Mouse (Mus musculus) kidney, postnatal 4 days (tissue): ENCODE data around the gene Camkmt.
A peak's percentile ranks its signal among the peaks of the same experiment; 100 is the strongest.

ENCODE experiments used
- DNase-seq, 2 experiments: peaks; one replicate each; pipeline ENCODE4 v3.0.0; 2021; ENCODE audit warnings: mixed read lengths in 2 of 2

The Camkmt gene

DNA sequence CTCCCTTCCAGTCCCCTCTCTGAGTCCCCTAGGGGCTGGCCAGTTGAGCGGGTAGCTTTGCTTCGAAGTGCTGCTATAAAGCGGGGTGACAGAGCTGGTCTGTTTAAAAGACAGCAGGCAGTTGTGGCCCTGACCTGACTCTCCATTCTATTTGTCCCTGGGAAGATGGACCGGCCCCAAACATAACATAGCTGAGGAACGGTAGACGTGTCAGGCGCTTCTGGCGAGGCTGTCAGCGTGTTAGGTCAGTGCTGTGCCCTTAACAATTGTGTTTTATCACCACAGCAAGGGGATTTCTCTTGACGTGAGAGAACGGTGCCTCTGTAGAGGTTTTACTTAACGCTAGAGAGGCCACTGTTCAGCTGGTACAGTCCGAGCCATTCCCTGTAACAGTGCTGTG, 86.9 kb downstream of the Camkmt start:
- peak in 1 of 2 experiments; percentile 17 for DNase-seq

DNA sequence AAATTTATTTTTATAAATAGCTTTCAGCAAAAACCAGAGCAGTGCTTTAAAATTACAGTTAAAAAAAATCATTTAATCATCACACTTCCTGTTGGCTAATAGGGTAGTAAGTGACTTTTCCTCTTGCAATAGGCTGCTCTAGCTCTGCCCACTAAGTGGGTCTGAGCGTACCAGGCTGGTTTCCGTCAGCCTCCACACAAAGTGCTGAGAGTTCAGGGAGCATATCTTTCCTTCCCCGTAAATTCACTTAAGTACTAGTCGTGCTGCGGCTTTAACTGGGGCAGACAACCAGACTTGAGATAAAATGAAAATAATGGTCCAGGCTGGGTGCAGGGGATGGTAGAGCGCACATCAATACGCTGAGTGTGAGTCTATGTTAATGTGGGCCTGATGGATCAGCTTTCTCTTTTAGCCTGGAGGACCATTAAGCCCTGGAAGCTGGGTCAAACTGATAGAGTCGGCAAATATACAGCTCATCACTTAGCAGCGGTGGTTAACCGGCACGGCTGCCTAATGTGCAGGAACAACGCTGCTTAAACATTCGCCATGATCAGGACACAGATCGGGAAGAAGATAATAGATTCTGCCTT, 90.2 kb downstream of the Camkmt start:
- DNase-seq: no peak

DNA sequence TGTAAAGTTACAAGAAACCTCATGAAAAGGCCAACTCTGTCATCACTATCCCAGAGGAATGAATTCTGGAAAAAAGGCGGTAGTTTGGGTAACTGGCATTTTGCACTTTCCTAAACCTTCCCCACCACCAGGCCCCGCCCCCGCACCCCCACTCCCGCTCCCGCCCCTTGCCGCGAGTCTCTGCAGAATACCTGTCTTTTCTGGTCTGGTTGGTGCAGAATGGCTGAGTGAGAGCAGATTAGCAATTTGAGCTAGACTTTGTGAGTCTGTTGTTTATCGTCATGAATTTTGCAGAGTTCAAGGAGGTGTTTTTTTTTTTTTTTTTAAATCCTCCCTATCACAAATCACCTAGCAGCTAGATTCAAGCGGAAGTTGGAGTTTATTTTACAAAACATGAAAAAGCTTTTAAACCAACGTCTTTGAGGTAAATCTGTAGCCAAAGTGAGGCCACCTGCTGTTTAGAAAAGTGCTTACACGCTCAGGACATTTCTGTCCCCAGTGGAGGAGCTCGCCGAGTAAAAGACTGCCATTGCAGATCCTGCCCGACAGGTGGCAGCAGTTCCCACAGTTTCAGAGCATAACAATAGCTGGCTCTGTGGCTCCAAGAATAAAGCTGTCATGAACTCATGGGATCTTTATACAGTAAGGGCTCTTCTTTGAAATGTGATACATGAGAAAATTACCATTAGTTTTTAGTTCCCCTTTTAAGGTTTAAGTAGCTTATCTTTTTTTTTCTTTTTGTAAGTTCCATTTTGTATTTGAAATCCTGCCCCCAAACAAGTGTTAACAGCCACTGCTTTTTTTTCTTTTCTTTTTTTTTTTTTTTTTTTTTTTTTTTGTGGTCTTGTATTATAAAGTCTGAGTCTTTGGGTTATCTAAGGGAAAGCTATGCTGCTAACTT, 99.1 kb downstream of the Camkmt start:
- DNase-seq: peak; percentile 89 to 90

DNA sequence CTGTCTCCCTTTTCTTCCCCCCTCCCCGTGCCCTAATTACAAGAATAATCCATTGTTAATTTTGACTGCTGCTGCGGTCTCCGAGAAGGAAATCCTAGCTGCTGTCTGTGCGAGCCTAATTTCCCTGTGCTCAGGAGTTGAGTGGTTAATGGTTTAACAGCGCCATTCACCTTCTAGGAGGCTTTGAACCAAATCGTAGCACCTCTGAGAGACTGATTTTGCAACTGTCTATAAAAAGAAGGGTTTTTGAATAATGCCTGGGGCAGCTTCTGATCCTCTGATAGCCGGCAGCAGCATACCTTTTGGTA, 99.7 kb downstream of the Camkmt start:
- DNase-seq: peak in 1 of 2 experiments; percentile 30

DNA sequence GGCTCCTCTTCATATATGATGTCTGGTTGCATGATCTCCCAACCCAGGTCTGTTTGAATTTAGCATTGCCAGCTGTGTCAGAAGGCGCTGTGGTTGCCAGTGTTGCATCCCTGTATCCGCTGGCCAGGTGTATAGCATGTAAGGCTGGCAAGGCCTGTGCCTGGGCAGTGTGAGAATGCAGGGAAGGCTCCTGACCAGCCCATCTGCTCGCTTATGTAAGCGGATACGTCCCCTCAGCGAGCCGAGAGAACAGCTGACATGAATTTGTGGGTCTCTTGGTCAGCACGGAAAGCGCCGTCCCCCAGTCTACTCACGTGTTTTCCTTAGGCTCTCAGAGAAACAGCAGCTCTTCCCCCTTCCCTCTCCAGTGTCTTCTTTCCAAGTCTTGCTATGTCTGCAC, 102.9 kb downstream of the Camkmt start:
- DNase-seq: peak in 1 of 2 experiments; percentile 13

DNA sequence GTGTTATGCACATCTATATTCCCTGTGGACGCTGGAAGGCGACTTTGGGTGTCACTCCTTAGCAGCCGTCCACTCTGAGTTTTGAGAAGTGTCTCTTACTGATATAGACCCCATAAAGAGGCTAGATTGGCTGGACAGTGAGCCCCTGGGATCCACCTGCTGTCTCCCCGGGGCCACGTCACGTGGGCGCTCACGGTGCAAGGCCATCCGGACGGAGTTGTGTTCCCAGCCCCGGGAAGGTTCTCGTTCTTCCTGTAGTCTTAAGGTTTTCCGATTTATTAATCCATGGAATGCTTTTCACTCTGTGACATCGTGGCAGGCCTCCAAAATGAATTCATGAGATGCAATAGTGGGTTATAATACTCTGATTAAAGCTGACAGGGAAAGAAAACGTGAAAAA, 108.4 kb downstream of the Camkmt start:
- DNase-seq: peak in 1 of 2 experiments; percentile 9

DNA sequence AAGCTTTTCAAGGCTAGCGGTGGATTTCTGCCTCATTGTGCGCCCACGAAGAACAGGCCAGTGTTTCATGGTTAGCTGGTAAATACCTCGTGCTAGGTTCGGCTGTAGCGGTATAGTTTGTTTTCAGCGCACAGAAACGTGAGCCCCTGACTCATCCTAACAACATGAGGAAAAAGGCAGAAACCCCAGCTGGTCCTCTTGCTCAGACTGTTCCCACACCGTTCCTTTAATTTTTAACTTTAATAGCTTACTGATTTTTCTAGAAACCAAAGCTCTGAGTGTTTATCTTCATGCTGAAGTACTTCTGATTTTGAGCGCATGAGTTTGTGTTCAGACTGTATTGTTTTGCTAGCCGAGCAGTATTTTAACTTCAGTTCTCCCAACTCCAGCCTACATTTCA, 109.0 kb downstream of the Camkmt start:
- DNase-seq: peak; percentile 20 to 37

DNA sequence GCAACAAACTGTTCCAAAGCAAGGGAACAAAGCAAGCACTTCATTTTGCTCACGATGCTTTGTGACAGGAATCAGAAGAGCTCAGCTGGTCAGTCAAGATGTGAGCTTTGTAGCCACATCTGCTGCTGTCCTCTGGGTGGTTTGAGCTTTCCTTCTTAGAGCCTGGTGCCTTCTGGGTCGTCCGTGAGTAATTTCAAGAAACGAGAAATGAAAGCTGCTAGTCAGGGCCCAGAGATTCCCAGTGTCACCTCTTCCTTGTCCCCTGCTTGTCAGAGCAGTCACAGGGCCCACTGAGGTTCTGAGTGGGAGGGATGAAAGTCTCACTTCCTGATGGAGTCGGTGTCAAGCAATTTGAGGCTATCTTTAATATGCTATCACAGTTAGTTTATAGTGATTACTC, 127.7 kb downstream of the Camkmt start:
- no peak for DNase-seq

DNA sequence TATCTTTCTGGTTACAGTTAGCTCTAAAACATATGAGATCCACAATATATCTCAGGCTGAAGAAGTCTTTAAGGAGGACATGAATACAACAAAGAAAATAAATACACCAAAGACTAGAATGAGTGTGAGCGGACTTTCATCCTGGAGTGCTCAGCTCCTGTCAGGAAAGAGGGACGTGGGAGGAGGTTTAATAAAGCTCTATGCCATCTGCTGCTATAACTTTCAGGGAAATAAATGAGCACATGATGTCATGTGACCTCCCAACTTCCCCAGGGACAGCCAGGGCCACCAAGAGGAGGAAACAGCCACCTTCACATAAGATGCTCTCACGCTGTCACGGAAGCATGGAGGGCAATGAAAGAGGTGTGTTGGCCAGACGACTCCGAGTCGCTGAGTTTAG, 151.8 kb downstream of the Camkmt start:
- DNase-seq: no peak

DNA sequence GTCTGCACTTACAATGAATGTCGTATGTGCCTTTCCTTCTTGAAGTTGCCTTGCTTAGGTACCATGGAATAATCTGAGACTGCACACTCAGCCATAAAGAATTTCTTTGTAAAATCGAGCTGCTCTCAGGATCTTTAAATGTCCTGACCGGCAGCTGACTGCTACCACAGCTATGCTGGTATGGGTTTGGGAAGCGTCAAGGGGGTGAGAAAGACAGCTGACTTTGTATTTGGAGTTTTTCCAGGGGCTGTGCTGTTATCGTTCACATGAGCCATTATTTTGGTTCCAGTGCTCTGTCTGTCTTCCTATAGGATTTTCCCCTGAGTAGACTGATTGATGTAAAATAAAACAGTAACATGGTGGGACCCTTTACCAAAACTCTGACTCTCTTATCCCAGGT, 158.6 kb downstream of the Camkmt start:
- DNase-seq: no peak

DNA sequence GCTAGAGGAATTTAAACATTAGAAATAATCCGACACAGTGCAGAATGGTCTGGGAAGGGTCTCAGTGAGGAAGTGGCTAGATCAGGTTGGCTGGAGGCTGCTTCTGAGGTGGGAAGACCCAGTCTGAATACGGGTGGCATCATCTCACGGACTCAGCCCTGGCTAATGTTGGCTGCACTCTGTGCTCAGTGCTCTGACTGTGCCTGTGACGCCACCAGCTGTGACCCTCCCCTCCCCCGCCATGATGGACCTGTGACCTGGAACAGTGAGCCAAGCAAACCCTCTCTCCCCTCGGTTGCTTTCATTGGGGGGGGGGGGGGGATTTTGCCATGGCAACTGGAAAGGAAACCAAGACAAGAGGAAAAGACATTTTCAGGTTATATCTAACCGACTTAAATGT, 159.4 kb downstream of the Camkmt start:
- DNase-seq: peak; percentile 22 to 49

DNA sequence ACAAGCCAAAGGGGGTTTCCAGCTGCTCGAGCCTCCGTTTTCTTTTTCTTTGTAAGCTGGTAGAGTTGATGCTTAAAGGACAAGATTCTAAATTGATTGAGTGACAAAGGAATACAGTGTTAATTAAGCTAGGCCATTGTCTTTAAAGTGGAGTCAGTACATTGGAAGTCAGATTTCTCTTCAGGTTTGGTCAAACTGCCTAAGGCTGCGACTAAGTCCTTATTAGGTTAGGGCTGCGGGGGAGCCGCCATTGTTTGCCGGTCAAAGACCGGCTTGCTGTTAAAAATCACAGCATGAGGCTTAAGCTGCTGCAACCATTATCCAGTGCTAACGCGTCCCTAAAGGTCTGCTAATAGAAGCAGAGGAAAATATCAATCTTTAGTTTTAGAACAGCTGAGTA, 166.6 kb downstream of the Camkmt start:
- no peak for DNase-seq

DNA sequence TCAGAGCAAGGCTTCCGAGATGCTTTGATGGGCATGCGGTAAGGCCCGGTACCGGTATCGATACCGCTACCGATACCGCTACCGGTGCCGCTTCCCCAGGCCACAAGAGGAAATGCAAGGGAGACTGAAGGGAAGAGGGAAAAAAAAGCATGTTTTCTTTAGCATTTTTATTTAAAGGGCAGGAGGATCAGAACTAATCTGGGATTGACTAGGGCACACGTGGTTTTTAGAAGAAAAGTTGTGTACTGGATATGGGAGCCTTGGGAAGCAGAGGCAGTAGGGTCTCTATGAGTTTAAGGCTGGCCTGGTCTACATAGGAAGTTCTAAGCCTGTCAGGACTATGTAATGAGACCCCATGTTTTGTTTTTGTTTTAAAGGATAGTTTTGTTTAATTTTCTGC, 167.0 kb downstream of the Camkmt start:
- no peak for DNase-seq

DNA sequence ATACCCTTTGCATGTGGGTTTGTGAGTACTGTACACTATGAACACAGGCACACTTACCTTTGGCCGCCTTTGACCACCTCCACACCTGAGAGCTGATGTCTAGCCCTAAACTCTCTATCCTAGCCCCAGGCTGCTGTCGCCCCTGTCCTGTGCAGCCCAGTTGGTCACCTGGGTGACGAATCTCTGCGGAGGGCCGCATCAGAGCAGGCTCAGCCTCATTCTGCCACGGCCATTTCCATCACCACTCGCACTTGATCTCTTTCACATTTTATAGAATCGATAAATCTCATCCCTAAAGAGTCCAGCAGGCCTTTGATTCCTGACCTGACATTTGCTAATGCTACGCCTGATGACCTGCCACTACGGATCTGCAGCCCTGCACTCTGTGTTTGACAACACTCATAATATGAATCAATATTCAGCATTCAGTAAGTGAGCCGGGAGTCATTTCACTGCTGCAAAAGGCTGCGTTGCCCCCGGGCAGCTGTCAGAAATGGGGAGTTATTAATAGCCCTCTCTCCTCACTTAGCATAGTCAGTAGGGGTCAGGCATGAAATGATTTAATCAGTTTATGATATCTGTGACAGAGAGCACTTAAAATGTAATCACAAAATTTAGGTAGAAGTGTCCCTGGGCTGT, 168.5 kb downstream of the Camkmt start:
- DNase-seq: no peak

DNA sequence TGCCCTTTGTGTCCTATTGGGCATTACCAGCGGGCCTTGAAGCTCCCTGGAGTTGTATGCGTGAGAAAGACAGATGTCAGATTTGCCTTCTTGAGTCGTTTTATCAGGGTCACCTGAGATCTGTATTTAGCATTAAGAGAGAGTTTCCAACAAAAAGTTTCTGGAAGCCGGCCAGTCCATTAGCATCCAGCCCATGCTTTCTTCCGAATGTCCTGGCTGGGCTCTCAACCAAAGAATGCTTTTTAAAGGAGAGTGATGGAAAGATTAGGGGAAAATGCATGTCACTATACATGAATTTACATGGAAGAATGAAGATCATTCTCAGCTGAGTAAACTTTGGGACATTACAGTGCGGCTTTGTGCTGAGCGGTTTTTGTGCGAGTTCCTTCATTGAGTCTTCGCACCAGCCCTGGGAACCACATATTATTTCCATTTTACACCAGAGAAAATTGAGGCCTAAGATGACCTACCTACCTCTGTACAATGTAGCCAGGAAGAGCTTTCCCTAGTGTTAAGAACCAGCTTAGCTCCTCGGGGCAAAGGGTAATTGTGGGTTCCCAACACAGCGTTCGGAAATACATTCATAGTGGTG, 176.6 kb downstream of the Camkmt start:
- no peak for DNase-seq

DNA sequence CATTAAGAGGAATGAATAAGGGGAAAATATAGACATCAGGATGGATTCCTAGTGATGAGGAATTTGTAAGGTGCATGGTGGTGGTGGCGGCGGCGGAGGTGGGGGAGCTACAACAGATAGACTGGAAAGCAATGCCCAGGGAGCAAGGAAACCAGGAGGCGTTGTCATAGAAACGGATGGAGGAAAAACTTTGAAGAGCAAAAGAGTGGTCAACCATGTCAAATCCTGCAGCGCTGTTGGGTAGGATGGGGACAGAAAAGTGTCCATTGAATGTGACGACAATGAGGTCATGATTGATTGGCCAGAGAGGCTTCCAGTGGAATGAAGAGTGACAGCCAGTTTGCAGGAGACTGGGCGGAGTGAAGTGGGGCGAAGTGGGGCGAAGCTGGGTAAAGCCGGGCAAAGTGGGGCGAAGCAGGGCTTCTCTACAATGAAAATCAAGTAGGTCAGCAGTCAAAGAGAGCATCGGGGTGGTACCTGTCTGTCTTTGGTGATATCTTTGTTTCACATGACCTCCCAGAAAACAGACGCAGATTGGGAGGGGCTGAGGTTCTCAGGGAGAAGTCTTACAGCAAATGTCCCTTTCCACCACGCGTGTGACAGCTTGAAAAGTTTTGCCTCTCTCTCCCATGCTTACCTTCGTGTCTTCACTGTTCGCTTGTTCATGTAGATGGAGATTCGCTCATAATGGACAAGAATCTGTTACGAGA, 181.3 kb downstream of the Camkmt start:
- DNase-seq: no peak

DNA sequence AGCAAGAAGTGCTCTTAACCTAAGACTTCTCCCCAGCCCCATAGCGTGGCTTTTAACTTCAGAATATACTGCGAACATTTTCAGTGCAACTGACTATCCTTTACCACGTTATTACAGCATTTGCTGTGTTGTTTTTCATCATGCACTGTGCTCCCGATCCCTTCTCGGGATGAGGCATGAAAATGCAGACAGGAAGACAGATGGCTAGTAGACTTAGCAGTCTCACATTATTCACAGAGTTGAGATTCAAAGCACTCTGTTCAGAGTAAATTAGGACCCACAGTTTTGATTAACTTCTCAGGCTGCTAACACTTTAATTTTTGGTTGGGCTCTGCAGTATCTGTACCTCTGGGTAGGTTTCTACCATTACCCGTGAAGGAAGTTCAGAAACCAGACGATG, 189.4 kb downstream of the Camkmt start:
- no peak for DNase-seq

DNA sequence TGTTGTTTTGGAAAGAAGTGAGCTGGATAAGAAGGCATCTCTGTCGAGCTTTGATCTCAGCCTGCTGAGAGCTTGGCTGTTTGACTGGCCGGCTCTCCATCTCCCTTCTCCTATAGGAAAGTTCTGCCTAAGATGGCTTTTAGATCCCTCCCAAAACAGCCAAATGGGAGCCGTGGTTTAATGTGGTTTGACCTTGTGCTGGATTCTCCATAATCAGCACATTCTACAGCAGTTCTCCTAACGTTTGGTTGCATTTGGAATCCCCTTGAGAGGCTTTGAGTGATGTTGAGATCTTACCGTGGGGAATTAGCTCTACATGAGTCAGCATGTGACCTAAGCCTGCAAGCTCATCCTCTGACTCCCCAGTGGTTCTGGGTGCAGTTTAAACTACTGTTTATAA, 192.1 kb downstream of the Camkmt start:
- DNase-seq: no peak

DNA sequence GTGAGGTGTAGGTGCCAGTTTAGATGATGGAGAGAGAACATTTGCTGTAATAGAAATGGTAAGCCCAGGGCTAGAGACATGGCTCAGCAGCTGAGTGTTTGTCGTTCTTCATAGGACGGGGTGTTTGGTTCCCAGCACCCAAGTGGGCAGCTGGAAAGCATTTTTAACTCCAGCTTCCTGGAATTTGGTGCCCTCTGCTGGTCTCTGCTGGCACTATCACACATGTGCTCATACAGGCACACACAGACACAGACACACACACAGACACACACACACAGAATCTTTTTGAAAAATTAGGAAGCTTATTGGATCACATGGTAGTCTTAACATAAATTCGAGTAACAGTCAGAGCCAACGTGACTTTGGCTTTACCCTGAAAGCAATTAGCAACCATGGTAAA, 200.8 kb downstream of the Camkmt start:
- no peak for DNase-seq

DNA sequence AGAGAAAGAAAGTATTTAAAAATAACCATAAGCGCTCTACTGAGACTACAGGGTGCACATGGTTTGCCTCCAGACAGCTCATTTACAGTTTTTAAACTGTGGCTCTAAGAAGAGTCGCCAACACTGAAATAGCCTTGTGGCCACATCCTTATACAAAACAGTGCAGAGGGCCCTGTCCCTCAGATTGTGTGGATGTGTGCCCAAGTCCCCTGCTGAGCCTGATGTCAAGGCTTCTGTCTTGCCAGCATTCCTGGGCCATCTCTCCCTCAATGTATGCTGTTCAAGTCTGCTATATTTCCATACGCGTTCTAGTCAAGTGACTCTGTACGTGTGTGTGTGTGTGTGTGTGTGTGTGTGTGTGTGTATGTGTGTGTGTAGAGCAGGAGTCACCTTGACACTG, 201.2 kb downstream of the Camkmt start:
- no peak for DNase-seq

DNA sequence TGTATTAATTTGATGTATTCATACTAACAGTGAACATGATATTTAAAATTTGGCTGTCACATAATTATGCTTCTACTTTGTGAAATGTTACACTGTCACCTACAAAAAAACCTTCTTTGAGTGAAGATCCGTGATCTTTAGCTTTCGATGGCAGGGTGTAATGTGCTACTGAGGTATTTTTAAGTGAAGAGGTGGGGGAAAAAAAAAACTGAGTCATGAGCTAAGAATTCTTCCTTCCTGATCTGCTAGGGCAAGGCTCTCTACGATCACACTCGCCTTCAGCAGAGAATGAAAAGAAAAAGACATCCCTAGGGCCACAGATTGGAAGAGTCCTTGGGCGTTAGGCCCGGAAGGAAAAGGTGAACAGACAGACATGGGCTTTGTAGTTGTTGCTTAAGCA, 201.9 kb downstream of the Camkmt start:
- DNase-seq: no peak

DNA sequence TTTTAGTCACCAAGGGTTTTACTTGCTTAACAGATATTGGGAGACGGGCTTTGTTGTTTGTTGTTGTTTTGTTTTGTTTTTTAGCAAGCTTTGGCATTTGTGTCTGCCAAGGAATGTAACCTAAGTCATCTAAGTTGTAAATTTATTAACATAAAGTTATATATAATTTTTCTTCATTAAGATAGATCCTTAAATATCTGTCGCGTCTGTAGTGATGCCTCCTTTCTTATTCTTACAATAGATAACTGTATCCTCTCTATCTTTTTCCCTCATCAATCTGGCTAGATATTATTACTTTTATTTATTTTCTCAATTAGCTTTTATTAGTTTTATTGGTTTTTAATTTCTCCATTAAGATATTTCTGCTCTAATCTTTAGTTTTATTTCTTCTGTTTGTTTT, 213.3 kb downstream of the Camkmt start:
- DNase-seq: no peak

DNA sequence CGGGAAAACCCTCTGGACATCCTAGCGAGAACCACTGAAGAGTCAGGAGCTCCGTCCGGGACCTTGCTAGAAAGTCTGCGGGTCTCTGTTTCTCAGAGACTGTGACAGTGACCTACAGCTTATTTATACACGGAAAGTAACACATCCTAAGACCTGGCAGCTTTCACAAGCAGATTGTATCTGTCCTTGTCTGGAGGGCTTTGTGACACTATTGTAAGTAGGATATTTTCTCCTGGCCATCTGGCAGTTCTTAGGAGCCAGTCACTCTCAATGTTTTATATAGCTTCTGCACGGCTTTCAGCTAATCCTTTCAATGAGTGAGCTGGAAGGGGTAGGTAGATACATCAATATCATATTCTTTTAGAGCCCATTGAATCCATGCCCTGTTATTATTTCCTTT, 218.2 kb downstream of the Camkmt start:
- no peak for DNase-seq
